Mouse (Mus musculus): ENCODE measurements around the gene Gm37240.
"Not testable (repeated sequence)": the region's sequence is repeated elsewhere in the genome, so short reads cannot be mapped to it uniquely, and the experiment has no call there.

The Gm37240 gene

DNA sequence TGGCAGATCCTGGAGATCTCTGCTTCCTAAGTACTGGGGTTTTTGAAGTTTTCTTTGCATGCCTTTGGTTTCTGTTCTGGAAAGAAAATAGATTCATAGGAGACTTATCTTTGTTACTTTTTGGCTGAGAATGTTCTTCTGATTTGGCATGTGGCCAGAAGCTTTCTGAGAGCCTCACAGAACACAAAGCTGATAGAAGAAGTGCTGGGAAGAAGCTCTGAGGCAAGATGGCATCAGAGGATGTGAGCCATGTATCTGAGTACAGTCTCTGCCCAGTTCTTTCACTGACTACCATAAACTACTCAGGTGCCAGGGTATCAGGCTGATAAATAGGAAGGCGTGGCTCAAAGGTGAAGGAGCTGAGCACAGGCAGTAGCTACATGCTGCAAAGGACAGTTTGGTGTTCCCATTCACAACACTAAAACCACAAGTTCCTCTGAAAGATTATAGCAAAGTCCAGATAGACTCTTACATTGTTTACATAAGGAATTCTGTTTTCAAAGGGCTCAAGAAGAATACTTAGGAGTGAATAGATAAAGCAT, 1019.8 kb downstream of the Gm37240 start:
- DNase-seq = no peak

DNA sequence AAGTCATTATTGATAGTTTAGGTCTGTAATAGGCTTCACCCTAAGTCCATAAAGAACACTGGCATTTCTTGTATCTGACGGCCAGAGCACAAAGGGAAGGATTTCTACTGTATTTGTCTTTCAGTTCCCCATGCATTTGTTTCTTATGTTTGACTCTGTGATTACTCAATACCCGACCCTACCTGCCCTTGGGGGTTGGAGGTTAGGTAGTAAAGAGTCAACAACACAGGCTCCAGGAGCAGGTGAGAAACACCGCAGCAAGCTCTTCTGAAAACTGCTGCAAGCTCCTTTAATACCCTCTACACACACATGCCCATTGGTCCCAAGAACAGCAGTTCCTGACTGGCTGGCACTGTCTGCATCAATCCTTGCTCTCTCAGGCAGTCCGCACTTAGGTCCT, 1020.5 kb downstream of the Gm37240 start:
- no peak for DNase-seq

DNA sequence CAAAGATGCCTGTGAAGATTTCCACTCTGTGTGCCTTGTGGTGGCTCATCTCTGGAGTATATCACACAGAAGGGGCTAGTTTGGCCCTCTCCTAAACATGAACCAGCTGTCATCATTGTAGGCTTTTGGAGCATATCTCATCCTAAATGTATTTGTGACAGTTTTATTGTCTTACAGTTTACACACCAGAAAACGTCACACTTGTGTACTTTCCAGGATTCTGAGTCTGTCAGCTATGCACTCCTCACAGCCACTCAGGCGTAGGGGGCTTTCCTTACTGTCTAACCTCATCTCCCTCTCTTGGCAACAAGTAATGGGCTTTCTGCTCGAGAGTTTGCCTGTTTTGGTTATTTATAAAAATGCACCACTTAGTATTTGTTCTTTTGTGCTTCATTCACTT, 1021.6 kb downstream of the Gm37240 start:
- DNase-seq = no peak

DNA sequence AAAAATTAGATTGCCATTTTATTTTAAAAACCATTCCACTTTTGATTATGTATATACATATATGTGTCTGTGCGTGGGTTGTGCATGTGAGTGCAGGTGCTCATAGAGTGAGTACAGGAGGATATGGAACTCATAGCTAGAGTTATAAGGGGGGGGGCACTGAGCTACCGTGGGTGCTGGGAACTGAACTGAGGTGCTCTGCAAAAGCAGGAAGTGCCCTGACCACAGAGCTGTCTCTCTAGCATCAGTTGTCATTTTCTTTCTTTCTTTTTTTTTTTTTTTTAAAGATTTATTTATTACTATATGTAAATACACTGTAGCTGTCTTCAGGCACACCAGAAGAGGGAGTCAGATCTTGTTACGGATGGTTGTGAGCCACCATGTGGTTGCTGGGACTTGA, 1025.5 kb downstream of the Gm37240 start:
- not testable (repeated sequence) for DNase-seq

DNA sequence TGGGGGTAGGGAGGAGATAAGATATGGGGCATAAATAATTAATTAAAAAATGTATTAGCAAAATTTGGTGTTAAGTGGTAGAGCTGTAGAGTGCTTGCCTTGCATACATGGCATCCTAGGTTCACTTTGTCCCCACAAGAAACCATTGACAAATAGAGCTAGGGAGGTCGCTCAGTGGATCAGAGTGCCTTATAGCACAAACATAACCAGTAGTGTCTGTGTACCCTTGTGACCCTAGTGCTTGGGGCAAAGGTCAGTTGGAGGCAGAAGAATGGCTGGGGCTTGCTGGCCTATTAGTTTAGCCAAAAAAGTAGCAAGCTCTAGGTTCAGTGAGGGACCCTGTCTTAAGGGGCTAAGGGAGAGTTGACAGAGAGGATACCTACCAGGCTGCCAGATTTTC, 1026.6 kb downstream of the Gm37240 start:
- no peak for DNase-seq

DNA sequence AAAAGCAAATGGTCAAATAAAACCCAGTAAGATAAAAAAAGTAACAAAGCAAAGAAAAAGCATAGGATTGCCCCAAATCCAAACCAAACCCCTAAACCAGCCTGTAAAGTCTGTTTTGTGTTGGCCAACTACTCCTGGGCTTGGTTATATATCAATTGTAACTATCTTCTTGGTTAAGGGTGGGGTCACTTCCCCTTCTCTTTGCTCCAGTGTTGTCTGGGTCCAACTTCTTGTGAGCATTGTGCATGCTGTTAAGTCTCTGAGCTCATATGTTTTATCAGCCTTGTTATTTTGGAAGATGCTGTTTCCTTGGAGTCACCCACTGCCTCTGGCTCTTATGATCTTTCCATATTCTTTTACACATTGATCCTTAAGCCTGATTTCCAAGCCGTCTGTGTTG, 1032.9 kb downstream of the Gm37240 start:
- DNase-seq = no peak

DNA sequence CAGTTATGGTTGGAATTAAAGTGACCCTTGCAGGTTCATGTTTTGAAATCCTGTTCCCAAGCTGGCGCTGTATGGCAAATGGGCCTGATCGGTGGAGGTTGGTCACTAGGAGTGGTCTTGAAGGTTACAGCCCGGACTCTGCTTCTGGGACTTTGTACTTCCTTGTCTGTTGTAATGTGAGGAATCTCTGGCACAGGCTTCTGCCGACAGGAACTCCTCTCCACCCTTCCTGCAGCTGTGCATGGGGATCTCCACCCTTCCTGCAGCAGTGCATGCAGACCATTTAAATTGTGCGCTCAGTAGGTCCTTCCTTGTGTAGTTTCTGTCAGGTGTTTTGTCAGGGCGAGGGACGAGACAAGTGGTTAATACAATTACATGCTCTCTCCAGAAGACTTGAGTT, 1034.4 kb downstream of the Gm37240 start:
- no peak for DNase-seq

DNA sequence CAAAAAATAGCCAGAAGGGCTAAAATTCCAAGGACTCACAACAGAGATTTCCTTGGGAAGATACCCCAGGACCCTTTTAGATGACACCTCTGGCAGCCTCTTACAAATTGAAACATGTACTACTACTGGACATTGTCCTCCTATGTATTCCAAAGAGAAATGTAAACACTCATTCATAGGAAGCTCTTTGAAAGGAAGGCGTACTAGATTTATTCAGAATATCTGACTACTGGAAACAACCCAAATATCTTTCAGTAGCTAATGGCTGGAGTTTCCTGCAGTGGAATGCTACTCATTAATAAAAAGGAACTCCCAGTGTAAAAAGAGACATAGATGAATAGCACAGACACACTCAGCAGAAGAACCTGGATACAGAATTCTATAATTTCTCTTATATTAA, 1035.5 kb downstream of the Gm37240 start:
- no peak for DNase-seq

DNA sequence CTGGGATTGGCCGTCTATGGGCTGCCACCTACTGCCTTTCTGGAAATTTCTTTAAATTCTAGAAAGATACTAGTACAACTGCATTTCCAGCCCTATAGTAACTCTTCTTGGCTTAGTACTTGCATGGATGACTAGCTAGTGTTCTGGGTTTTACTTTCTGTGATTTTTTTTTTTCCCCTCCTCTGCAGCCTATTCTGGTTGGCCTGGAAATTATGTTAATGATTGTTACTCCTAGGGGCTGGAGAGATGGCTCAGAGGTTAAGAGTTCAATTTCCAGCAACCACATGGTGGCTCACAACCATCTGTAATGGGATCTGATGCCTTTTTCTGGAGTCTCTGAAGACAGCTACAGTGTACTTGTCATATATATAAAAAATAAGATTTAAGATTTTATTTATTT, 1036.9 kb downstream of the Gm37240 start:
- no peak for DNase-seq

DNA sequence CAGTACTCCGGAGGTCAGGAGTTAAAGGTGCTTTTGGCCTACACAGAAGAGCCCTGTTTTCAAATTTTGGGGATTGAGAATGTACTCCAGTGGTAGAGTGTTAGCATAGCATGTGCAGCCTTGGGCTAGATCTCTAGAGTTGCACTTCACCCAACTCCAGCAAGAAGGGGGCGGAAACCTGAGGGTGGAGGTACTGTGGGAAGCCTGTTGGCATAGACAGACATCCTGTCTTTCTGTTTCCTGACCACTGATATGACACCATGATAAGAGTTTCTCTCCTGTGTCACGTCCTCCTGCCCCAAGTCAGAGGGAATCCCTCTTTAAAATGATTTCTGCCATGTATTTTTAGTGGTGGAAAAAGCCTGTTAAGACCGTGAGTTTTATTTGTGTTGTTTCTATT, 1038.5 kb downstream of the Gm37240 start:
- DNase-seq = peak; percentile 31 to 54

DNA sequence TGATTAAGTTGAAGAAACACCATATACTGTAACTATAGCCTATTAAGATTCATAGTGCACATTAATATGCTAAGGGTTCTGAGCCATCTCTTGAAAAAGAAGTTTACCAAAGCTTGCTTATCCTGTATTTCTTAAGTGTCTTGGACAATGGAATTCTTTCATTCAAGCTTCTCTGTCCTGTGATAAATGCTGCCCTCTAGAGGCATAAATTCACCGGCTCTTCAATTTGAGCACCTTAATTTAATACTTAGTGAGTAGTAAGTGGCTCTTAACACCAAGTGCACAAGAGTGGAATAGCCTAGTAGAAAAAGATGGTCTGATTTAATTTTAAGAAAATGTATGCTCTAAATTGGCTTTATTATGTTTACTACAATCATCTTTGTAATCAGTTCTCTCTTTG, 1043.7 kb downstream of the Gm37240 start:
- DNase-seq = peak in 1 of 2 experiments; percentile 13

DNA sequence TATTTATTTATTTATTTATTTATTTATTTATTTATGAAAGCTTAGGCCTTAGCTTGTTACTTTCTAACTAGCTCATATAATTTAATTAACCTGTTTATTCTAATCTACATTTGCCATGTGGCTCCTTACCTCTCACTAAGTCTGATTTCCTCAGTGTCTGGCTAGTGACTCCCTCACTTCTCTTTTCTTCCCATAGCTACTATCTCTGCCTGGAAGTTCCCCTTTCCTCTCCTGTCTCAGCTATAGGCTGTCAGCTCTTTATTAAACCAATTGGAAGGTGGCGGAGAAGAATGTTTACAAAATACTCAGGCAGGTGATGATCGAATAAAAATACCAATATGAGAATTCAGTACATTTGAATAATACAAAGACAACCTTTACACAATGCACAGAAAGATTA, 1044.5 kb downstream of the Gm37240 start:
- DNase-seq = no peak

DNA sequence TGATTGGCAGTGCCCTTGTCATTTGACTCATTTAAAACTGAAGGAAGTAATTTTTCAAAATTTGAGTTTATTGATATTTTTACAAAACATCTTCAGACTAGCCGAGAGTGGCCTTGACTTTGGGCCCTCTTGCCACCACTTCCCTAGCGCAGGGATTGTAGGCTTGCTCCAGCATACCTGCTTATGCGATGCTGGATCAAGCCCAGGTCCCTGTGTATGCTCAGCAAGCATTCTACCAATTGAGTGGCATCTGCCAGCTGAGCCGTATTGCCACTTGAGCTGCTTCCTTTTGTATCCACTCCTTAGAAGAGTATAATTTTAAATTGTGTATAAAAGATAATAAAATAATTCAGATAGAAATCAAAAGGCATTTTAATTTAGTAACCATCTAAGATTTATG, 1046.0 kb downstream of the Gm37240 start:
- no peak for DNase-seq

DNA sequence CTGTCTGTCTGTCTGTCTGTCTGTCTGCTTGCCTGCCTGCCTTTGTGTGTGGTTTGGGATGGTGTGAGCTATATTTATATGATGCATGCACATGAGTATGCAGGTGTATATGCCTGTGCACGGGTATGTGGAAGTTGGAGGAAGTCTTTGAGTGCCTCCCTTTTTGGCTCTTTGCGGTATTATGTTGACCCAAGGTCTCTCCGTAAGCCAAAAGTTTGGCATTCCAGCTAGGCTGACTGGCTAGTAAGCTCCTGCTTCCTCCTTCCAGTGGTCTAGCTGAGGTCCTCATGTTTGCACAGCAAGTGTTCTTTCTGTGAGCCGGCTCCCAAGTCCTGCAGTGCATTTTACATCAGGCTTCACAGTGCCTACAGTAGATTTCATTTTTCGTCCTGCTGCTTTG, 1047.8 kb downstream of the Gm37240 start:
- no peak for DNase-seq

DNA sequence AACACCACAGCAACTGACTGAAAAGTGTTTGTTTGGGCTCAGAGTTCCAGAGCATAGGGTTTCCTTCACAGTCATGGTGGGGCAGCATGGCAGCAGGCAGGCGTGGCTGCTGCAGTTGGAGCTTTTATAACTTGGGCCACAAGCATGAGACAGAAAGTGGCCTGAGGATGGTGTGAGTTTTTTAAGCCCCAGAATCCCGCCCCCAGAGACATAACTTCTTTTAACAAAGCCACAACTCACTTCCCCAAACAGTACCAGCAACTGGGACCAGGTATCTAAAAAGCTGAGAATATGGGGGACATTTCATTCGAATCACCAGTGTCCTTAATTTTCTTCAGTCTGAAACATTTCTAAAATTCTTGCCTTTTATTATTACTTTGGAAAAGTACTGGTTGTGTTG, 1049.3 kb downstream of the Gm37240 start:
- DNase-seq = no peak

DNA sequence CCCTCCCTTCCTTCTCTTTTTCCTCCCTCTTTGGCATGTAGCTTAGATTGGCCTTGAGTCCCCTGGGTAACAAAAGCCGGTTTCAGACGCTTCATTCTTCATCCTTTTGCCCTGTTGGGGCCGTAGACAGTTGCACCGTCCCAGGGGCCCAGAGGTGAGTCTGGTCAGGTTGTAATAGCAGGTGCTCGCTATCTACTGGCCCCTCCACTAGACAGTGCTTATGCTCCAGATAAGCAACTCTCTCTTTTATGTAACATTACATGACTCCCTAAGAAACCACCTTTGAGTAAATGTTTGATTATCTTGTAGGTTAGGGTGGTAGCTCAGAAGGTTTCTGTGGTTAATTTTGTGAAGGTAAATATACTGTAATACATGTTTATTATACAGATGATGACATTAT, 1051.3 kb downstream of the Gm37240 start:
- DNase-seq = no peak

DNA sequence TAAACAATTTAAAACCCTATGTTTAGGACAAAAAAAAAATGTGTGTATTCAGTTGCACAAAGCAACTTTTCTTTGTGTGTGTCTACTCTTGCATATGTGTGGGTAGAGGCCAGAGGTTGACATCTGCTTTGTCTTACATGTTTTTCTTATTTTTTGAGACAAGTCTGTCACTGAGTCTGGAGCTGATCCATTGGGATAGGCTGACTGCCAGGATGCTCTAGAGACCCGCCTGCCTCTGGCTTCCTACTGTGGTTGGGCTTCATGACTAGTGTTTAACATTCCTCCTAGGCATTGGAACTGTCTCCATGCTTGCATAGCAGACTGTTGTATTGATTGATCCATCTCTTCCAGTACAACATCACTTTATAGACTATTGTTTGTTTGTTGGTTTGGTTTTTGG, 1058.0 kb downstream of the Gm37240 start:
- DNase-seq = no peak

DNA sequence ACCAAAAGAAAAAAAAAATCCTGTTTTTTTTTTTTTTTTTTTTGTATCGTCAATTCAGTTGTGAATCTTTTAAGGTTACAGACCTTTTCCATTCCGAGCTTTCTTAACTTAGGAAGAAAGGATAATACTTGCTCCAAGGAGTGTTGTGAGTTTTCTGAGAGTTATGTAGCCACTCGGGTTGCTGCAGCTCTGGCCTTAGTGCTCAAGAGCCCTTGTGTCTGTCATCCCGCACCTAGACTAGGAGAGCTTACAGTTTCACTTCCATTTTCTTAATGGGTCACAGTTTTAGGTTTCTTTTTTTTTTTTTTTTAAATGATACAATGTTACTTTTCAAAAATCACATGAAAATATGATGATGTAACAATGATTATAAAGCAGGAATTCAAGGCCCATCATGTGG, 1059.7 kb downstream of the Gm37240 start:
- no peak for DNase-seq

DNA sequence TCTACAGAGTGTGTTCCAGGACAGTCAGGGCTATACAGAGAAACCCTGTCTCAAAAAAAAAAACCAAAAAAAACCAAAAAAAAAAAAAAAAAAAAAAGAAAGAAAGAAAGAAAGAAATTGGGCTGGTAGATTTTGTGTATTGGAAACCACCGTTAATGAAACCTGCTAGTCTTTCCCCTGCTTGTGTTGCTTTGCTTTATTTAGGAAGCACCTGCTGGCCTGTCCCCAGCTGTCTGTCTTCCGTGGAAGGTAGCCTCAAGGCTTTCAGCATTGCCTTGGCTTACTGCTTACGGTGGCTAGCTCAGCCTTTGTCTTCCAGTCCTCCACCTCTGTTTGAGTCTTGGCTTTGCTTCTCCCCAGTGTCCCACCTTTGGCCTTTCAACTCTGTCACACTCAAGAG, 1060.4 kb downstream of the Gm37240 start:
- no peak for DNase-seq

DNA sequence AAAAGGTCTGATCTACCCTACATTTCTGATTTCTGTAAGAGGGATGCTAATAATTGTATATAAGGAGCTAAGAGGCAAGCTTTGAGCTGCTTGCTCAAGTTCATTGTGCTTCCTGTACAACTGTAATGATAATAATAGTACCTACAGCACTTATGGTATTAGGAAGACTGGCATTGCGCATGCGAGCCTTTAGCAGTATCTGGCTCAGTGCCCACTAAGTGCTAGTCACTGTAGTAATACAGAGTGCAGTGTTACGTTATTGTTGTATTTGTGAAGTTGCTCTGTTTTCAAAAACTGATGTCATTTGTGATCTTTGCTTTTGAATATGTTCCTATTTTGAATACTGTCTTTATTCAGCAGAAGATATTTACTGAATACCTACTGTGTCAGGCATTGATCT, 1060.9 kb downstream of the Gm37240 start:
- DNase-seq = no peak

DNA sequence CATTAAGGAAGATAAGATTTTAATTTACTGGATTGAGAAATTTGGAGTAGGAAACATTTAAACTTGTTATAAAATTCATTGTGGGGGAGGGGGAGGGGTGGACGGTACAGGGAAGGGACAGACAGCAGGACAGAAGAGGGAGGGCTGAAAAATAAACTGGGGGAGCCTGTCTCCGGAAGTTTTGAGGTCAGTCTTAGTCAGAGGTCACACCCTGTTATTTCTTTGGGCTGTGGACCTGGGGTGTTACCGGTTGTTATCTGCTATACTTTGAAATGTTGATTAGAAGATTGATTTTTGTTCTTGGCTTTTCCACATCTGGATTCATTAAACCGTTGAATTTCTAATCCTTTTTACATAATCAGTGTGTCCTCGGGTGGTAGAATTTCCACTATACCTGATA, 1061.3 kb downstream of the Gm37240 start:
- no peak for DNase-seq

DNA sequence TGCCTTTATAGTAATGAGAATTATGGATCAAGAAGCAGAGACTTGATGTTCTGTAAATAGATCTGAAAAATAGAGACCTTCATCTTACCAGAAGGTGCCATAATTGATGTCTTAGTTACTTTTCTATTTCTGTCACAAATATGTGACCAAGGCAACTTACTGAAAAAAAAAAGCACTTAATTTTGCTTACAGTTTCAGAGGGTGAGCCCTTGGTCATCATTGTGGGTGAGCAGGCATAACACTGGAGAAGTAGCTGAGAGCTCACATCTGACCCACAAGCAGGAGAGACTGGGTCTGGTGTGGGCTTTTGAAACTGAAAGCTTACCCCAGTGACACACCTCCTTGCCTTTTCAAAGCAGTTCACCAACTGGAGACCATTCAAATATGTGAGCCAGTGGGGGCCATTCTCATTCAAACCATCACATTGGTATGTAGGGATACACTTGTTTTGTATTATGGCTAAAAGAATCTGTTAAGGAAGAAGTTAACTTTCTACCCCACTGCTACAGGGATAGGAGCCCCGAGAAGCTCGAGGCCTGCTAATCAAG, 1066.6 kb downstream of the Gm37240 start:
- DNase-seq = no peak

DNA sequence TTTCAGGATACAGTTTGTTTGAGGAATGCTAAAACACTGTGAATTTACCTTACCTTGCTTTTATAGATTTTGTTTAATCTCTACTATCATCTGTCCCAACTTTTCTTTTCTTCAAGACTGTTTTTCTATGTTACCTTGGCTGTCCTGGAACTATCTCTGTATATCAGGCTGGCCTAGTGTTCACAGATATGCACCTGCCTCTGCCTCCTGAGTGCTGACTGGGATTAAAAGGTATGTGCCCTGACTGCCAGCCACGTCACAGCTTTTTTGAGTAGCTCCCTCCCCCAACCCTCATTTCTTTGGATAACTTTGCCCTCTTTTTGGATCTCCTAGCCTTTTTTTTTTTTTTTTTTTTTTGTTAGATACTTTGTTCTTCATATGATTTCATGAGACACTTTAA, 1070.4 kb downstream of the Gm37240 start:
- no peak for DNase-seq

DNA sequence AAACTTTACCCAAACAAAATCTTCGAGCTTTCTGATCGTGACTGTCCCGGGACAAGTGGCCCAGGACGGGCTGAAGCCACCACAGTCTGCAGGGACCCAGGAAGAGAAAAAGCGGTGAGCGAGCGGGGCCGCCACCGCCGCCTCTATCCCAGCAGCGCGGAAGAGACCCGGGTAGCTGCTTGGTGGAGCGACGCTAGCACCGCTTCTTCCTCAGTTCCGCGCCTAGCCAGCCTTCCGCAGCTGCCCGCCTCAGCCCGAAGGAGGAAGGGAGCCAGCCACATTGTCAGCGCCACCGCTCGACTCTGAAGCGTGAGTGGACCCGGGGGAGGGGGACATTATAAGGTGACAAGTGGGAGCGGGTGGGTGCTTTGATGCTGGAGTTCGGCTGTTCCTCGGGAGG, 1071.9 kb downstream of the Gm37240 start:
- DNase-seq = peak; percentile 71 to 83

DNA sequence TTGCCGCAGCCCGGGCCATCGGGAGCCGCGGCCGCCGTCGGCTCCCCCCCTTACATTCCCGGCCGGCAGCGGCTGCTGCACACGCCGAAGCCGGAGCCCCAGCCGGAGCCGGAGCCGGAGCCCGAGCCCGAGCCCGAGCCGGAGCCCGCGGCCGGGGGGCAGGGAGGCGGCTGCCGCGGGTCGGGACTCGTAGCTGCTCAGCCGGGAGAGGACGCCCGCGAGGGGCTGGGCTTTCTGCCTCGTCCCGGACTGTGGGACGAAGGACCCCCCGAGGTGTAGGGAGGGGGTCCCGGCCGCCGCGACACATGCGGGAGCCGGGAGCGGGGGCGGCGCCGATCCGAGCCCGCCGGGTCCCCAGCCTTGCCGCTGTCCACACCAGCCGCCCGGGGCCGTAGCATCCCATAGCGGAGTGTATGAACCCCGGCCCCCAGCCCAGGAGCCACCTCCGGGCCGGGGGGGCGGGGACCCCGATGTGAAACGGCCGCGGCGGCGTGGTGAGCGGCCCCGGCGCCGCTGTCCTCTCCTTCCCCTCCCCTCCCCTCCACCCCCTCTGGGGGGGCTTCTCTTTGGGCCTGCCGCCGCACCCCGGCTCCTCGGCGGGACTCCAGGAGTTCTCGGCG, 1072.4 kb downstream of the Gm37240 start, which contains the start of gene Fbxw7:
Gene Fbxw7 (plus strand): TSS at position 507 of the 620 bp plus-strand sequence.
- DNase-seq = peak in 1 of 2 experiments; percentile 74

Data from thymus, postnatal 36 days (tissue).